Mouse (Mus musculus): ENCODE data around the gene Omp.

DNA sequence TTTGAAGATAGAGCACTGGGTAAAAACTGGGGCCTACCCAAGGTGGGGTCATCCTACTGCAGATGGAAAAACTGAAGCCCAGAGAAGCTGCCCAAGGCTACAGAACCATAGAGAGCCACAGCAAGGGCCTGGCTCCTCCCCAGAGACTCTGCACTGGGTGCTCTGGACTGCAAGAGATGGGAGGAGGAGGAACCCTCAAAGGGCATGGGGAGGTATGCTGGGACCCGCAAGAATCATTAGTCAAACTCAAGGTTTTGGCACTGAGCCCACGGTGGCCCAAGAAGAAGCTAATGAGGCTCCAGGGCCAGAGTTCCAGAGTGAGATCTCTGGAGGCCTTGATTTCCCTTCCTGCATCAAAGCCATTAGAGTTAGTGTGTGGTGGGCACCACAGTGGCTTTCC, 7.3 kb downstream of the Omp start:
- TF ChIP-seq POLR2A (IDR thresholded peaks at IDR 0.05; ENCODE audit: extremely low read depth, insufficient read depth, low read length) (no peak), CTCF (IDR thresholded peaks at IDR 0.05; ENCODE audit: low read depth, low read length) (no peak)
